Mouse (Mus musculus) E14TG2a.4 (cell line): ENCODE measurements around the gene Dab2ip.

Experiments used
- CTCF ChIP-seq: conservative IDR thresholded peaks from 2 replicates; pipeline ENCODE4 v1.5.1; 2014; ENCODE audit warnings: low read length
- NANOG ChIP-seq: IDR thresholded peaks from 2 replicates; pipeline ENCODE4 v1.6.1; 2014; ENCODE audit warnings: borderline replicate concordance, low read length, mixed read lengths
- POU5F1 ChIP-seq: IDR thresholded peaks from 2 replicates; pipeline ENCODE4 v1.6.1; 2014; ENCODE audit warnings: low read length, borderline replicate concordance

DNA sequence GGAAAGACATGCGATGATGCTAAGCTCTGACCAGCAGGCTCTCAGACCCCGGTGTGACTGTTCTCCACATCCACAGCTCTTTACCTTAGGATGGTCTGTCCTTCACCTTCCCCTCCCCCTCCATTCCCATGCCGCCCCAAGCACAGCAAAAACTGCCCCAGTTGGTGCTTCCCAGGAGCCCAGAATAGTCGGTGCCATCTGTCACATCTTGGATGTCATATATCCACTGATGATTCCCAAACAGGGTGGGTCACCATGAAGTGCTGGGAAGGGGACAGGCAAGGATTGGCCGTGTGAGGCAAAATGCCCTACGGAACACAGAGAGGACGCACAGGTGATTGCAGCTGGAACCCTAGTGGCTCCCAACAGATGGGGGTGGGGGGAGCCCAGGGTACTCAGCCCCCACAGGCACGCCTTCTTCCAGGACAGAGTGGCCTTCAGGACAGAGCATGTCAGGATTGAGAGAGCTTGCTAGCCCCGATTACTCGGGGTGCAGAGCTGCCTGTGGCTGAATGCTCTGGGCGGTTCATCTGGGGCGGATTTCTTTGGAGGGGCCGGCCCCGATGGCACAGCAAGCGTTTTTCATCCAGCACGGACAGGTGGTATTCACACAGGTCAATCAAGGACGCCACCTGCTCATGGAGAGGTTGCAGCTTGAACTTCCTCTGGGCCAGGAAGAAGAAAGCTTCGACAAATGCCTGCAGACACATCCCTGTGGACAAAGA, 193.9 kb downstream of the Dab2ip start:
- TF ChIP-seq CTCF (no peak), POU5F1 (no peak), NANOG (no peak)
